Mouse (Mus musculus) heart, postnatal 36 days (tissue): ENCODE measurements around the gene Sgms1. TPM values are rescaled to one million over a fixed set of nuclear protein-coding genes. Genes with fewer than 3 reads are reported as not detected.

Experiments used
- DNase-seq, 2 experiments: peaks; one replicate each; pipeline ENCODE4 v3.0.0; 2021 to 2022
- intact Hi-C: fragments of 180-260 bp; cut with DNase I; formaldehyde crosslinking; loops from one replicate; pipeline ENCODE4 v1.15.1; 2025
- total RNA-seq, 2 experiments: library from RNA; stranded (reverse); gene quantifications; 2 replicates each; pipeline ENCODE4 v1.2.3; 2021

Gene Sgms1
- total RNA-seq, 2 experiments from 2014 or later: 60.2 to 76.0 TPM

GRCm38 (mm10) chr19:32304008-32304873, 85.3 kb downstream of the Sgms1 start:
- intact Hi-C loops: loop anchor here (2.0 to 5.0 kb wide), 4 partner anchors 17 to 121 kb away; partner anchors contain the start of gene Sgms1

DNA sequence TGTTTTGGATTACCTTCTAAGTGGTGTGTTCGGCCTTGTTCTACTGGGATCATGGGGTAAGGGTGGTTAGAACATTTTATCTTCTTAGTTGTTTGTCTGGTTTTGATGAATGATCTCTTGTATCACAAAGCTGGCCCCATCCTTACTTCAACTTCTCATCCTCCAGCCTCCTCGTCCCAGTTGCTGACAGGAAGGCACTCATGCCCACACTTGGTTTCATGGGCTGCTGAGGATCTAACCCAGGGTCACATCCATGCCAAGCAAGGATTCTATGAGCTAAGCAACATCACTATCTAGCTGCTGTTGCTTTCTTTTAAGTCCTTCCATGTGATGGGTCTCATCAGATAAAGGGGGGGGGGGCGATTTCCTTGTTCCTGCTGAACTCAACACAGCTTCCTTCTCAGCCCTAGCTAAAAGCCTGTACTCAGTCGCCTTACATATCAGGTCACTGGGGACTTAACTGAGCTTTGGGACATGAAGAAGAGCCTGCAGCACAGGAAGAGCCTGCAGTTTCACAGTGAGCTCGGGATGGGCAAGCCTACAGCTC, 86.6 kb downstream of the Sgms1 start:
- DNase-seq: no peak
- intact Hi-C loops: loop anchor here (5.0 kb wide), 1 partner anchor 46 kb away; no protein-coding TSS in a partner anchor

More at GRCm38 (mm10) chr19:32304008-32304873, 85.3 kb downstream of the Sgms1 start:
- peak; percentile 83 to 86 for DNase-seq

GRCm38 (mm10) chr19:32301568-32301967, 87.9 kb downstream of the Sgms1 start:
- intact Hi-C loops: loop anchor here (5.0 kb wide), 1 partner anchor 44 kb away; no protein-coding TSS in a partner anchor
- no peak for DNase-seq

GRCm38 (mm10) chr19:32298221-32298620, 91.3 kb downstream of the Sgms1 start:
- no peak for DNase-seq
- intact Hi-C loops: no loop called here

- no peak for DNase-seq
- intact Hi-C loops: no loop called here
These were observed 92.7 kb downstream of the Sgms1 start for GRCm38 (mm10) chr19:32296863-32297262.

GRCm38 (mm10) chr19:32295581-32295980, 93.9 kb downstream of the Sgms1 start:
- intact Hi-C loops: no loop called here
- DNase-seq: no peak

DNA sequence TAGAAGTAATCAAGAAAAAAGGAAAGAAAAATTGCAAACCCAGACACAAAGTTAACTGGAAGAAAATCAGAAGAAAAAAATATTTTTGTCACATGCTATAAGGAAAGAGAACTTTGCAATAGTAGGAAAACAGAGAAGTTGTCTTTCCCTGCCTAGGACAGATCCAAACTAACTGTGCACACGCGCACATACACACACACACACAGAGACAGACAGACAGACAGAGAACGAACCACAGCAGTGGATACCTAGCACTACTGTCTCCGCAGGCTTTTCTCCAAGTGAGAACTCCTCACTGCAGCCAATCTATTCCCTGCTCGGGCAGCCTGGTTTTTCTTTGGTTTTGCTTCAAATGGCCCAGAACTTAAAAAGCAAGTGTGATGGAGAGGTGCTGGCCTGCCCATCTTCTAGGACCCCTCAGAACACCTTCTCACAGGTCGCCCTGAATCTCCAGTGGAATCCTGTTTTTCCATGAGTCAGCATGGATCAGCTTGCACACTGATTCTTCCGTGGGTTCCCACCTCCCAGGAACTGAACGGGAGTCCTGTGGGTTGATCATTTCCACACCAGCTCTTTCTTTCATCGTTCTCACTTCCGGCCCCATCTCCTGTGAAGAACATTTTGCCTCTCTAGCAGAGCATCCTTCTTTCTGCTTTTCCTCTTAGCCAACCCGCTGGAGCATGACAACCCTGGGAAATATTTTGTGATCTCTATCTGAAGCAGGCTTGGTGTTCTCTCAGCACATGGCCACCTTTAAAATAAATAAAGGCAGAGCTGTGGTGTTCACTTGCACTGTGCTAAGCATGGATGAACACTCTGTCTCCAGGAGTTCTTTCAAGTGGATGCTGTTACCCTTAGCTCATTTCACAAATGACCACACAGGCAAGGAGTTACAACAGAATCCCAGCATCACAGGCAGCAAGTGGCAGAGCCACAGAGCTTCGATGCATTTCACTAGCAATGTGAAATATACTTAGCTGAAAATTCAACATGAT, 96.4 kb downstream of the Sgms1 start:
- intact Hi-C loops: no loop called here
- no peak for DNase-seq

DNA sequence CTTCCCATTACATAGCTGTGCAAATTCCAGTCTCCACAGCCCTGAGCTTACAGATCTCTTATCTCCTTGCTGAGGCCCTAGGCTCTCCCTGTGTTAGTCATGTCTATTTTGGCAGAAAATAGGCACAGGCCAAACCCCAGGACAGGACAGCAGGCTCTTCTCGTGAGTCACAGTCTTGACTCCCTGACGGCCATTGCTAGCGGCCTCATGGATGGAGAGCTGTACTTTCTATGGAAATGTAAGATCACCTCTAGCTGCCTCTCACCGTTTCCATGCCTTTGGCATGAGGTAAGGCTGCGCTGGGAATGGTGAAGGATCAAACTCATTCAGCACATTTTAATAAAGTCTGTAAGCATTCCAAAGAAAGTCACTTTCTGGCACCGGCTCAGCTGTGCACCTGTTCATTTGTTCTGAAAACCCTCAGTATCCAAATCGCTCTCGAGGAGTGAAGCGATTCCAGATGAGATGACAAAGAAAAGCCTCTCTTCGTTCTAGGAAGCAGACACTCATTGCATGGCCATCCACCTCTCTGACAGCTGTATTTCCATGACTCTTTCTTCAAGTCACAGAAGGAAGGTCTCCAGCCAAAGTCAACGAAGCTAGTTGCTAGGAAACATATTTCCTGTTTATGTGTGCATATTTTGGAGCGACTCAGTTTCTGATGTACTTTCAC, 97.3 kb downstream of the Sgms1 start:
- intact Hi-C loops: no loop called here
- DNase-seq: peak; percentile 49 to 65

DNA sequence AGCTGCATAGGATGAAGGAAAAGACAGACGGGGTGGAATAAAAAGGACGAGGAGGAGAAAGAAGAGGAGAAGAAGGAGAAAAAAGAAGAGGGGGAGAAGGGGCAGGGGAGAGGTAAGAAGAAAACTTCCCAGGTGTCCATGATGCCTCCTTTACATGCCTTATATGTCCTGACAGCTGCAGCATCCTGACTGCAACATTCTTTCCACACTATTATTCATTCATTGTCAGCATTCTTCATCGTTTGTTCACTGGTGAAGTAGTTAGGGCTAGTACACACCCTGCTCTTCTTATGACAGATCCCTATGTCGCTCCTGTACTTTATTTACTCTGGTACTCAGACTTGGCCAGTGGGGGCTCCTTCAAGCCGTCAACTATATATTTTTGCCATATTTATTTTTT, 98.4 kb downstream of the Sgms1 start:
- DNase-seq: no peak
- intact Hi-C loops: no loop called here

- intact Hi-C loops: no loop called here
- no peak for DNase-seq
These were observed 100.6 kb downstream of the Sgms1 start for GRCm38 (mm10) chr19:32288895-32289294.

DNA sequence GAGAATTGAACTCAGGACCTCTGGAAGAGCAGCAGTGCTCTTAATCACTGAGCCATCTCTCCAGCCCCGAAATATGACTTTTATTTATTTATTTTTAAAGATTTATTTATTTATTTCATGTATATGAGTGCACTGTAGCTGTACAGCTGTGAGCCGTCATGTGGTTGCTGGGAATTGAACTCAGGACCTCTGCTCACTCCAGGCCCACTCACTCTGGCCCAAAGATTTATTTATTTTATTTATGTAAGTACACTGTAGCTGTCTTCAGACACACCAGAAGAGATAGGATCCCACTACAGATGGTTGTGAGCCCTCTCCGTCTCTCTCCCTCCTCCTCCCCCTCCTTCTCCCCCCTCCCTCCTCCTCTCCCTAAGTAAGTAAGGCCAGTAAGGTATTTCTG, 101.7 kb downstream of the Sgms1 start:
- DNase-seq: no peak
- intact Hi-C loops: no loop called here

- DNase-seq: no peak
- intact Hi-C loops: no loop called here
These were observed 104.1 kb downstream of the Sgms1 start for GRCm38 (mm10) chr19:32285455-32285831.

- no peak for DNase-seq
- intact Hi-C loops: no loop called here
These were observed 104.6 kb downstream of the Sgms1 start for GRCm38 (mm10) chr19:32284681-32285454.

DNA sequence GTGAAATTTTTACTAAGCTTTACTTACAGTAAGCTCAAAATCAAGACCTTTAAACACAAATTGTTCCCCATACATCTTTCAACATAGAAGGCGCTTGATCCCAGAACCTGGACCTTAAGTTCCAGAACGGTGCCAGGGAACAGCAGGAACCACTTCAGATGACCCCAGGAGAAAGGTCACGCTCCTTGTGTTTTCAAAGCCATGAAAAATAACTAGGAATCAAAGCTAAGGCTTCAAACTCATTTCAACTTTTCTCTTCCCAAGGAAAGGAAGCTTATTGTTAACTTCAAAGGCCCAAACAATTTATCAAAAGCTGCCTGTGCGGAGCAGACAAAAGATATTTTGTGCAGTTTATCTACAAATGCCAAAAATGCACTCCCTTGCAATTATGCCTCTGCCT, 107.6 kb downstream of the Sgms1 start:
- intact Hi-C loops: no loop called here
- DNase-seq: no peak

- intact Hi-C loops: no loop called here
These were observed 109.1 kb downstream of the Sgms1 start for GRCm38 (mm10) chr19:32280380-32280779.

DNA sequence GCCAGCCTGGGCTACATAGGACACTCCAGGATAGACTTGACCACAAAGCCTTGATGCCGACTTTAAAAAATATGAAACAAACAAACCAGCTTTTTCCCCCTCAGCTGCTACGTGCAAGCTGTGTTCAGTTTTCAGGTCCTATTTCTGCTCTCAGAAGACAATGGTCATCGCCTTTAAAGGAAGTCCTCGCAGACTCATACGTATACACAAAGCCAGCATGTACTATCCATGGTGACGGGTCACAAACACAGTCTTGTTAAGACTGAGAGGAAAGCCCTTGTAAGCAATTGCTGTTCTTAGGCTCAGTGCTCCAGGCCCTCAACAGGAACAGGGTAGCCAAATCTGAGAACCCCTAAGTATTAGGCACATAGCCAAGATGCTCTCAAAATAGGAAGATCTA, 110.1 kb downstream of the Sgms1 start:
- intact Hi-C loops: no loop called here
- no peak for DNase-seq

More at GRCm38 (mm10) chr19:32280380-32280779, 109.1 kb downstream of the Sgms1 start:
- DNase-seq: no peak

GRCm38 (mm10) chr19:32277869-32278268, 111.6 kb downstream of the Sgms1 start:
- intact Hi-C loops: no loop called here
- no peak for DNase-seq

DNA sequence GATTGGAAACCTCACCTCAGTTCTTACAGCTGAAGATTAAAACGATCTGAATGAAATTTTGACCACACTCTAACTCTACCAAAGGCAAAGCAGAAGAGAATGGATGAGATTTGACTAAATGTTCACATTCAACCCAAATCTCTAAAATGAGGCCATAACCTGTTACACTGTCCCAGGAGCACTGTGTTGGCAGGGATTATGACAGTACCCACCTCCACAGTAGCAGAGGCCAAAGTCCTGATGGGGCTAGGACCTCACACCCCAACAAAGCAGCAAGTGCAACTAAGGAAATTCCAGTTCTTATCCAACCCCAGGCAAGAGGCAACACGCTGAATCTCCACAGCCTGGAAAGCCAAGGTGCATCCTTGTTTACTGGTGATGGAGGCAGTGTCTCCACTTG, 112.2 kb downstream of the Sgms1 start:
- DNase-seq: no peak
- intact Hi-C loops: no loop called here

- DNase-seq: no peak
- intact Hi-C loops: no loop called here
These were observed 112.7 kb downstream of the Sgms1 start for GRCm38 (mm10) chr19:32276817-32277216.
